21 mouse cellular contexts compared by ENCODE assay signal in the genomic region with DNA sequence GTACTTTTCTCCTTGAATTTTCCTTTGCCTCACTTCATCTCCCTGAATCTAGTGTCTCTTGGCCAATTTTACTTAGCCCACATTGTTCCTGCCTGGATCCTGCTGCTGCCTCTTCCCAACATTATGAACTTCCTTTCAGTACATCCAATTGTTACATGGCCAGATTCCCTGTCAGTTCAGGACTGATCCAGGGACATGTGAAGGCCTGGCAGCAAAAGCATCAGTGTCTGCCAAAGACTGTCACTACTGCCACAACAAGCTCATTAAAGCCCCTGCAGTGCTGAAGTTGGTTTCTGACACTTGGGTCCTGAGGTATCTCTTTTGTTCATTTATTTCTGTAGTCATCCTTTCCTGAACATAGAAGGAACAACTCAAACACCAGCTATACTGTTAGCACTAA.
DNase-seq lines count a peak whose midpoint lies in the region; ATAC-seq and TF ChIP-seq lines count a peak whose summit lies in the region.
"Had no signal": no experiment of that assay in that cellular context is flagged by ENCODE, and none has a peak within 500 bp of the region (broad histone marks: within the 10 kb centered on the region; RNA-seq: fewer than 3 reads in every experiment).

No protein-coding gene starts in this region.

- ATAC-seq in forebrain, embryonic 15.5 days (replicated peaks) = peak; percentile 75
- no peak for ATAC-seq in forebrain, embryonic 12.5 days (ENCODE audit: low FRiP score)
- ATAC-seq: liver, postnatal 0 days had no signal

- no peaks in the 10 kb centered on the region for H3K36me3 ChIP-seq in forebrain, embryonic 15.5 days
- H3K36me3 ChIP-seq in forebrain, embryonic 12.5 days (replicated peaks) = no peaks in the 10 kb centered on the region
- H3K36me3 ChIP-seq: heart, embryonic 10.5 days; limb, embryonic 10.5 days; midbrain, embryonic 12.5 days; stomach, embryonic 15.5 days had no signal

- TF ChIP-seq CTCF in layer of hippocampus, adult 2 months (conservative IDR thresholded peaks at IDR 0.05) = no peak

- H3K4me1 ChIP-seq in forebrain, embryonic 15.5 days = no peaks in the 10 kb centered on the region
- H3K4me1 ChIP-seq in forebrain, embryonic 12.5 days = no peaks in the 10 kb centered on the region
- H3K4me1 ChIP-seq: heart, embryonic 10.5 days; limb, embryonic 10.5 days; midbrain, embryonic 12.5 days; stomach, embryonic 15.5 days had no signal

- DNase-seq in layer of hippocampus, adult 2 months (ENCODE audit: low spot score in 2 of 2) = peak; percentile 12 to 47
- DNase-seq in layer of hippocampus, adult 8-10 months (ENCODE audit: low spot score in 2 of 2) = no peak
- DNase-seq in brain, embryonic 18.5 days (ENCODE audit: low read depth, low spot score) = peak; percentile 12
- DNase-seq in layer of hippocampus, postnatal 36 days = peak; percentile 16 to 29
- DNase-seq in gastrocnemius, adult 18-20 months (ENCODE audit: low spot score) = no peak
- DNase-seq: adrenal gland, postnatal 36 days; B cell, adult 2 months; cerebellum, adult 9-11 months; kidney, adult 11 months; kidney, postnatal 10 days; liver, postnatal 0 days; lung, postnatal 10 days; right cerebral cortex, postnatal 25 days; thymus, adult 18-20 months; thymus, postnatal 4 days had no signal

- H3K9me3 ChIP-seq in forebrain, embryonic 15.5 days = no peaks in the 10 kb centered on the region
- no peaks in the 10 kb centered on the region for H3K9me3 ChIP-seq in forebrain, embryonic 12.5 days
- H3K9me3 ChIP-seq: heart, embryonic 10.5 days; limb, embryonic 10.5 days; midbrain, embryonic 12.5 days; stomach, embryonic 15.5 days had no signal

- H3K4me2 ChIP-seq in forebrain, embryonic 15.5 days (replicated peaks) = no peak overlapping the region
- no peak overlapping the region for H3K4me2 ChIP-seq in forebrain, embryonic 12.5 days
- H3K4me2 ChIP-seq: midbrain, embryonic 12.5 days; stomach, embryonic 15.5 days had no signal

- H3K27me3 ChIP-seq in forebrain, embryonic 15.5 days = no peaks in the 10 kb centered on the region
- H3K27me3 ChIP-seq in forebrain, embryonic 12.5 days = no peaks in the 10 kb centered on the region
- H3K27me3 ChIP-seq: midbrain, embryonic 12.5 days; stomach, embryonic 15.5 days had no signal

- no peak overlapping the region for H3K9ac ChIP-seq in forebrain, embryonic 15.5 days (replicated peaks)
- H3K9ac ChIP-seq in forebrain, embryonic 12.5 days = no peak overlapping the region
- H3K9ac ChIP-seq: liver, postnatal 0 days; midbrain, embryonic 12.5 days; stomach, embryonic 15.5 days had no signal

- H3K4me3 ChIP-seq in forebrain, embryonic 15.5 days = no peak overlapping the region
- H3K4me3 ChIP-seq in forebrain, embryonic 12.5 days (replicated peaks) = no peak overlapping the region
- no peak overlapping the region for H3K4me3 ChIP-seq in layer of hippocampus, adult 2 months
- H3K4me3 ChIP-seq: heart, embryonic 10.5 days; limb, embryonic 10.5 days; midbrain, embryonic 12.5 days; stomach, embryonic 15.5 days had no signal

- no peak overlapping the region for H3K27ac ChIP-seq in forebrain, embryonic 15.5 days (replicated peaks)
- no peak overlapping the region for H3K27ac ChIP-seq in forebrain, embryonic 12.5 days
- H3K27ac ChIP-seq in layer of hippocampus, adult 2 months = no peak overlapping the region
- H3K27ac ChIP-seq: heart, embryonic 10.5 days; limb, embryonic 10.5 days; midbrain, embryonic 12.5 days; stomach, embryonic 15.5 days had no signal

Comparison
In these comparisons a context has a peak if more than half of its experiments do, and no peak if none do; other contexts are left out.
1. DNase-seq: peak in layer of hippocampus, adult 2 months (2 of 2), brain, embryonic 18.5 days (single experiment) and layer of hippocampus, postnatal 36 days (2 of 2); none in layer of hippocampus, adult 8-10 months (0 of 2) and gastrocnemius, adult 18-20 months (single experiment).